Mouse (Mus musculus) myocyte (in vitro differentiated cells): Measurements from ENCODE around the gene Lmnb2. TPM values are rescaled to one million over a fixed set of nuclear protein-coding genes. Genes with fewer than 3 reads are reported as not detected.

ENCODE experiments used
- H3K27me3 ChIP-seq: one replicate; pipeline ENCODE4 v1.6.1; 2011; ENCODE audit not compliant: control insufficient read depth, insufficient read depth, insufficient read length
- H3K36me3 ChIP-seq: one replicate; pipeline ENCODE4 v1.6.1; 2011; ENCODE audit not compliant: control insufficient read depth, insufficient read depth
- H3K4me2 ChIP-seq: one replicate; pipeline ENCODE4 v1.6.1; 2011; ENCODE audit warnings: low read depth, control low read depth
- H3K4me3 ChIP-seq: one replicate; pipeline ENCODE4 v1.5.1; 2011; ENCODE audit warnings: mild to moderate bottlenecking, control low read depth, moderate library complexity
- H3K79me2 ChIP-seq: one replicate; pipeline ENCODE4 v1.6.1; 2011; ENCODE audit not compliant: control insufficient read depth, insufficient read depth
- H3ac ChIP-seq: one replicate; pipeline ENCODE4 v1.6.1; 2011; ENCODE audit not compliant: control insufficient read depth, insufficient read length
- CEBPB ChIP-seq: IDR thresholded peaks from 2 replicates; pipeline ENCODE4 v1.6.1; 2011; ENCODE audit warnings: mild to moderate bottlenecking, moderate library complexity; ENCODE audit not compliant: poor library complexity, insufficient read depth, severe bottlenecking
- E2F4 ChIP-seq: IDR thresholded peaks from one replicate; pipeline ENCODE4 v1.6.1; 2011; ENCODE audit warnings: mild to moderate bottlenecking, control low read depth, moderate library complexity; ENCODE audit not compliant: insufficient read depth
- MAX ChIP-seq: IDR thresholded peaks from one replicate; pipeline ENCODE4 v1.6.1; 2011; ENCODE audit warnings: low read depth, mild to moderate bottlenecking, control low read depth
- MYOD1 ChIP-seq, 3 experiments: IDR thresholded peaks; one replicate each; pipeline ENCODE4 v1.6.1; 2011; ENCODE audit warnings: control low read depth in 2 of 3, low read depth in 2 of 3, mild to moderate bottlenecking in 2 of 3, moderate library complexity in 1 of 3; ENCODE audit not compliant: insufficient read length in 2 of 3, control insufficient read depth in 1 of 3
- MYOG ChIP-seq, 3 experiments: IDR thresholded peaks; one replicate each; pipeline ENCODE4 v1.6.1; 2011; ENCODE audit warnings: control low read depth in 2 of 3, low read depth in 2 of 3, mild to moderate bottlenecking in 2 of 3; ENCODE audit not compliant: insufficient read length in 2 of 3, control insufficient read depth in 1 of 3, insufficient read depth in 1 of 3
- POLR2A ChIP-seq: IDR thresholded peaks from one replicate; pipeline ENCODE4 v1.6.1; 2011; ENCODE audit warnings: low read depth, mild to moderate bottlenecking, control low read depth, moderate library complexity; ENCODE audit not compliant: insufficient read length
- POLR2AphosphoS2 ChIP-seq: IDR thresholded peaks from one replicate; pipeline ENCODE4 v1.6.1; 2011; ENCODE audit warnings: low read depth, control low read depth; ENCODE audit not compliant: insufficient read length
- REST ChIP-seq: IDR thresholded peaks from one replicate; pipeline ENCODE4 v1.6.1; 2011; ENCODE audit warnings: mild to moderate bottlenecking, control low read depth, moderate library complexity; ENCODE audit not compliant: insufficient read depth, insufficient read length
- SRF ChIP-seq: IDR thresholded peaks from one replicate; pipeline ENCODE4 v1.6.1; 2011; ENCODE audit warnings: low read depth; ENCODE audit not compliant: control insufficient read depth, insufficient read length
- TCF12 ChIP-seq: IDR thresholded peaks from one replicate; pipeline ENCODE4 v1.6.1; 2011; ENCODE audit warnings: mild to moderate bottlenecking, control low read depth; ENCODE audit not compliant: poor library complexity, insufficient read depth, severe bottlenecking
- TCF3 ChIP-seq: IDR thresholded peaks from one replicate; pipeline ENCODE4 v1.6.1; 2011; ENCODE audit warnings: low read depth, control low read depth; ENCODE audit not compliant: insufficient read length
- USF1 ChIP-seq: IDR thresholded peaks from one replicate; pipeline ENCODE4 v1.6.1; 2011; ENCODE audit warnings: low read depth, mild to moderate bottlenecking, control low read depth, moderate library complexity
- polyA plus RNA-seq: library from polyadenylated mRNA; unstranded; fragments of >200 nt; fragmentation: generic; extraction: Trizol; gene quantifications from one replicate; pipeline ENCODE4 v1.2.1, GENCODE M21; 2012; ENCODE audit warnings: missing spikeins

Lmnb2 gene
- polyA plus RNA-seq, 1 experiment = 65.2 TPM

DNA sequence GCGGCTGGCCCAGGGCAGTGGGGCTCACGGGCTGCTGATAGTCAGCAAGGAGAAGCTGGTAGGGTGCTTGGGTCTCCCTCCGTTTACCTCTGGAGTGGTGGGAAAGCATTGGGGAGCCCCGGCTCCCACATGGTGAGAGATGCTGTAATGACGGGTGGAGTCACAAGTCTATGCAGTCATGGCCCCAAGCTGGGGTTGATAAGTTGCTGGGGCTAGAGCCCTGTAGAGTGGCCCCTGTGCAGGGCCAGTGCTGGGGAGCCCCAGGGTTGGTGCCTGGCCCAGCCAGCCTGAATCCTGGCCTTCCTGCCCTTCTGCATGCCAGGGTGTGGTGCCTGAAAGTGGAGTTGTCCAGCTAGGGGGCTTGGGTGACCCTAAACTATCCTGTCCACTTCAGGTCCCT is 55.7 kb downstream of the Lmnb2 start:
- Histone ChIP-seq H3K79me2 (peaks cover 2% of the 10 kb centered on the region), H3K36me3 (no peaks in the 10 kb centered on the region), H3K4me3 (no peak overlapping the region), H3ac (no peak overlapping the region), H3K27me3 (no peaks in the 10 kb centered on the region), H3K4me2 (no peak overlapping the region)
- TF ChIP-seq REST (no peak), MYOD1 (IDR thresholded peaks at IDR 0.05; ENCODE audit: control insufficient read depth in 1 of 3, insufficient read length in 2 of 3, low read depth in 2 of 3) (no peak), USF1 (no peak), CEBPB (no peak)

DNA sequence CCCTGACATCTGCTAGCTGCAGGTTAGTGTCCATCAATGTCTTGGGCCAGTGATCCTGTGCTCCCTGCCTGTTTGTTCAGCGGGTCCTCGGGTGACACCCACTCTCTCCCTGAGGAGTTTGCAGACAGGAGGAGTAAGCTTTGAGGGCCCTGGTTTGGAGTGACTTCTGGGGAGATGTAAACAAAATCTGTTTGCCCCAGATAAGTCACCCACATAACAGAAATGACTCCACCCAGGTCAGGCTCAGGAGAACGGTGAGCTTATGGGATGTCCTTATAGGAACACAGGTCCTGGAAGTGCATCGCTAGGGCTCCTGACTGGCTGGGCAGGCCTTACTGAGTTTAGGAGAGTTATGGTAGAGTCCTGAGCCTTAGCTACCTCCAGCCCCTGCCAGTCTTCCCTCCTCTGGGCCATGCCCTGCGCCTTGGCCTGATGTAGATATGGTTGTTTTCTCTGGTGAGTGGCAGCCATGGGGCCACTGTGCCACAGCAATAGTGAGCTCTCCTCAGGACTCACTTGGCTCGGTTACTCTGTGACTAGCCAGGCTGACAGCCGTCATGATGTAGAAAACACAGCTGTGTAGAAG is 59.6 kb downstream of the Lmnb2 start:
- H3K4me3 ChIP-seq = no peak overlapping the region
- no peaks in the 10 kb centered on the region for H3K36me3 ChIP-seq
- H3K27me3 ChIP-seq = no peaks in the 10 kb centered on the region
- H3K4me2 ChIP-seq = no peak overlapping the region
- no peak overlapping the region for H3ac ChIP-seq
- H3K79me2 ChIP-seq = peaks cover 24% of the 10 kb centered on the region
- TF ChIP-seq REST (no peak), POLR2A (no peak), POLR2AphosphoS2 (no peak), USF1 (no peak)

DNA sequence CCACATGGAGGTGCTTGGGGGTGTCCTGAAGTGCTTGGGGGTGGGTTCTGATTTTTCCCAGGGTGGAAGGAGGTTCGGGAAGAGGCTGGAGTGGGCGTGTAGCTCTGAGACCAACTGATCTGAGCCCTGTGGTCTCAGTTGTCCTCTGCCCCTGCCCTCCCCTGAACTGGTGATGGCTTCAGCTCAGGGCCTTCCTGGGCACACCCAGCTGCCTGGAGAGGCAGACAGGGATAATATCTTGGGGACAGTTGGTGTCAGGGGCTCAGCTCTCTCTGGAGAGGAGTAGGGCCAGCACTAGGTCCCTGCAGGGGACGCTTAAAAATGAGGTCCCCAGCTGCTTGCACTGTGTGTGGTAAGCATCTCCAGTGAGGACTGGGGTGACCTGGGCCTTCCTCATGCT is 60.2 kb downstream of the Lmnb2 start:
- no peak overlapping the region for H3K4me2 ChIP-seq

DNA sequence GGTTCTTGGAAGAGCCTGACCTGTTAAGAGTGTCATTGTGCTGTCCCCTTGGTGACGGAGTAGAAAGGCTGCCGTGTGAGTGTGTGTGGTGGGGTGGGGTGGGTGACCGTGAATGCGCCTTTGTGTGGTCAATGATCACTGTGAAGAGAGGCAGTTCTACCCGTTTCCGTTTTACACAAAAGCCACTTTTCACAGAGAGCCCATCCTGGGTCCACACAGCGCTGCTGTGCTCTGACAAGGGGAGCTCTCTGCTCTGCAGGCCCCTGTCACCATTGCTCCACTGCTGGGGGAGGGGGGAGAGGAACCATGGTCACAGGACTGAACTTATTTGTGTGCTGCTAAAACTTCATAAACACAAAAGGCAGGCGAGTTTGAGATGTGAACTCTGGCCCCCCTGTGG is 60.7 kb downstream of the Lmnb2 start:
- H3K36me3 ChIP-seq = no peaks in the 10 kb centered on the region
- H3K4me2 ChIP-seq = no peak overlapping the region
- H3K4me3 ChIP-seq = no peak overlapping the region
- H3K79me2 ChIP-seq = peaks cover 24% of the 10 kb centered on the region
- no peaks in the 10 kb centered on the region for H3K27me3 ChIP-seq
- TF ChIP-seq POLR2A (no peak), MYOD1 (IDR thresholded peaks at IDR 0.05; ENCODE audit: control insufficient read depth in 1 of 3, insufficient read length in 2 of 3, low read depth in 2 of 3) (no peak), SRF (no peak), MYOG (IDR thresholded peaks at IDR 0.05; ENCODE audit: control insufficient read depth in 1 of 3, insufficient read depth in 1 of 3, insufficient read length in 2 of 3, low read depth in 2 of 3) (no peak), CEBPB (no peak), POLR2AphosphoS2 (no peak), REST (no peak), TCF3 (no peak), MAX (no peak), TCF12 (no peak), USF1 (no peak), E2F4 (no peak)
- no peak overlapping the region for H3ac ChIP-seq

More for the DNA sequence above, 60.2 kb downstream of the Lmnb2 start:
- Histone ChIP-seq H3K27me3 (no peaks in the 10 kb centered on the region), H3K4me3 (no peak overlapping the region), H3ac (no peak overlapping the region), H3K36me3 (no peaks in the 10 kb centered on the region), H3K79me2 (peaks cover 24% of the 10 kb centered on the region)
- TF ChIP-seq MYOG (IDR thresholded peaks at IDR 0.05; ENCODE audit: control insufficient read depth in 1 of 3, insufficient read depth in 1 of 3, insufficient read length in 2 of 3, low read depth in 2 of 3) (no peak), MYOD1 (IDR thresholded peaks at IDR 0.05; ENCODE audit: control insufficient read depth in 1 of 3, insufficient read length in 2 of 3, low read depth in 2 of 3) (no peak), USF1 (no peak), REST (no peak), TCF3 (no peak), TCF12 (no peak), CEBPB (no peak), E2F4 (no peak)

DNA sequence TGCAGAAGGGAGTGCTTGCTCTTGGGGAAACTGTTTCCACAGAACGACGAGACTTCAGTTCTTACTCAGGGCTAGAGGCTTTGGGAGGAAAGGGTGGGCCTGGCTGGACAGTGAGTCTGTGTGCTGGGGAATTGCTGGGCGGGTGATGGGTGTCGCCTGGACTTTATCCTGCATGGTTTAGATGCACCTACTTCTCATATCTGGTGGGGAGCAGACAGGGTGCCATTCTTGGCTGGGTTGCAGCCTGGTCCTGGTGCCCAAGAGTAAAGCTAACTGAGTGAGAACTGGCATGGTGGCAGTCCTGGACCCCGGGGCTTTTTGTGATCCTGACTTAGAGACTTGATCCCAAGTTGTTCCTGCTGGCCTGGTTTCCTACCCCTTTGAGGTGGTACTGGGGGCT is 61.1 kb downstream of the Lmnb2 start:
- Histone ChIP-seq H3K4me2 (peak overlapping the region; percentile 93), H3K27me3 (no peaks in the 10 kb centered on the region), H3K4me3 (no peak overlapping the region), H3ac (no peak overlapping the region), H3K36me3 (no peaks in the 10 kb centered on the region), H3K79me2 (peaks cover 24% of the 10 kb centered on the region)
- TF ChIP-seq REST = no peak
- TF ChIP-seq TCF3 = no peak
- no peak for TF ChIP-seq SRF
- no peak for TF ChIP-seq POLR2A
- no peak for TF ChIP-seq TCF12
- TF ChIP-seq USF1 = no peak

DNA sequence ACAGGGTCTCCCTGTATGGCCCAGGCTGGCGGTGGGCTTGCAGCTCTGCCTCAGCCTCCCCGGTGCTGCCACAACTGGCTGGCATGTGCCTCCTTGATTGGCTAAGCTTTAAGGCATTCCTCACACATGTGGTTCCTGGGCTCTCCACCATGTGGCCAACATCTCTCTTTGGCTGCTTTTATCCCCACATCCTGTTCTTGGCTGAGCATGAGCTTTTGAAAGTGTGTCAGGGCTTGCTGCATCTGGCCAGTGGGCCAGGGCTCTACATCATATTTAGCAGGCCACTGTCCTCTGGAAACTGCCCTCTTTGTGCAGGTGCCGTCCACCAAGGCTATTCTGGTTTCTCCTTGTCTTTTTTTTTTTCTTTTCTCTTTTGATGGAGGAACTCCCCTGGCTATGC is 61.8 kb downstream of the Lmnb2 start:
- Histone ChIP-seq H3K36me3 (no peaks in the 10 kb centered on the region), H3K79me2 (peaks cover 24% of the 10 kb centered on the region), H3K27me3 (no peaks in the 10 kb centered on the region), H3ac (peak overlapping the region; percentile 49), H3K4me2 (peak overlapping the region; percentile 93), H3K4me3 (peak overlapping the region; percentile 74)
- TF ChIP-seq POLR2AphosphoS2 (no peak), MAX (no peak), USF1 (peak; percentile 55)
